Mouse (Mus musculus) c-Kit-positive CD71-positive TER-119-negative erythroid progenitor cells, embryonic 14.5 days (primary cell): ENCODE data around the gene D1Ertd622e.
"Not testable (repeated sequence)": the region's sequence is repeated elsewhere in the genome, so short reads cannot be mapped to it uniquely, and the experiment has no call there.

Experiments
- DNase-seq: peaks from one replicate; pipeline ENCODE4 v3.0.0-alpha.2; 2013; ENCODE audit warnings: low read depth

D1Ertd622e gene

DNA sequence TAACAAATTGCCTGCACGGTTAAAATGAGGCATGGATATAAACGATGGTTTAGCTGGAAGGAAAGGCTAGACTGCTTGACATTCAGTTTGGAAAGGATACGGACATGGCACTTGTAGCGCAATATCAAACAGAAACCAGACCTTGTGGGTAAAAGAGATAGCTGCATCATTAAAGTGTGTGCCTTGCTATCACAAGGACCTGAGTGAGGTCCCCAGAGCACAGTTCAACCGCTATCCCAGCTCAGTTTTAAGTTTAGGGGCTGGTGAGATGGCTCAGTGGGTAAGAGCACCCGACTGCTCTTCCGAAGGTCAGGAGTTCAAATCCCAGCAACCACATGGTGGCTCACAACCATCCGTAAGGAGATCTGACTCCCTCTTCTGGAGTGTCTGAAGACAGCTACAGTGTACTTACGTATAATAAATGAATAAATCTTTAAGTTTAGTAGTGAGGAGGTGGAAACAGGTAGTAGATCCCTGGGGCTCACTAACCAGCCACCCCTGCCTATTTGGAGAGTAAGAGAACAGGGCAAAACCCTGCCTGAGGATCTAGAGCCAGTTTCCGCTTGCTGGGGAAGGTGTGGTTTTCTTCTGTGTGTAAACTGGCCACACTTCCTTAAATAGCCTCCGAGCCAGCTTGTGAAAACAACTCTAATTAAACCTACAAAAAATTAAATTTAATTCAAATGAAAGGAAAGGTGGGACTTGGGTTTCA, 29.2 kb downstream of the D1Ertd622e start:
- DNase-seq = peak; percentile 70

- DNase-seq = no peak
Measured at GRCm38 (mm10) chr1:97631843-97632470, 29.9 kb downstream of the D1Ertd622e start.

GRCm38 (mm10) chr1:97630146-97630545, 31.7 kb downstream of the D1Ertd622e start:
- DNase-seq = no peak

DNA sequence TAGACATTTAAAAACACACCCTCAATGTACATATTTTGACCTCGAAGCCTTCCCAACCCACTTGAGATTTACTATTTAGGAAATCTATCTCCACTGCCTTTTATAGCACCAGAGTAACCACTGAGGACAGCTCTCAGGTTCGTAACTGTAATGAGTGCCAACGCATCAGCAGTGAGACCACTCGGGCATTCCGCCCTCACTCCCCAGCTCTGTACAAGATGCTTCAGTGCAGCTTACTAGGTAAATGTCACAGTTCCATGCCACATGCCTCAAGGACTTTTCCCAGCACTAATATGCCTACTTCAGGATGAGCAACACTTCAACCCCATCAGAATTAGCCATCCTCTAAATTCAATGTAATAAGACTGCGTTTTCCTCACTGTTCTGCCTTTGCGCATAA, 33.0 kb downstream of the D1Ertd622e start:
- DNase-seq = no peak

DNA sequence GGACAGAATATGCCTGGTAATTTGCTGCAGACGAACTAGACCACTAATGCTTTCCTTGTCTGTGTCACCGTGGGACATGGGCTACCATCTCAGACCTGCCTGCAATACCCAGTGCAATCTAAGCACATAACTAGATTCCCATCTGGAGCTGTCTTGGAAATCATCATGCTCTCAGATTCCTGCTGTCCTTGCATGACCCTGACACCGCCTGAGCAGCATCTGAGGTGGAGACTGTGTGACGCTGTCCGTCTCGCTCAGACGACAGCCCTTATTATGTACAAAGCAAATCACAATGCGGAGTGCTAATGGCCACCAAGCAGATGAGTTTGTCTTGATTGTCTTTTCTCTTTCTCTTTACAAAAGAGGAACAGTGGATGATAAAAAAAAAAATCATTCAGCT, 33.9 kb downstream of the D1Ertd622e start:
- no peak for DNase-seq

DNA sequence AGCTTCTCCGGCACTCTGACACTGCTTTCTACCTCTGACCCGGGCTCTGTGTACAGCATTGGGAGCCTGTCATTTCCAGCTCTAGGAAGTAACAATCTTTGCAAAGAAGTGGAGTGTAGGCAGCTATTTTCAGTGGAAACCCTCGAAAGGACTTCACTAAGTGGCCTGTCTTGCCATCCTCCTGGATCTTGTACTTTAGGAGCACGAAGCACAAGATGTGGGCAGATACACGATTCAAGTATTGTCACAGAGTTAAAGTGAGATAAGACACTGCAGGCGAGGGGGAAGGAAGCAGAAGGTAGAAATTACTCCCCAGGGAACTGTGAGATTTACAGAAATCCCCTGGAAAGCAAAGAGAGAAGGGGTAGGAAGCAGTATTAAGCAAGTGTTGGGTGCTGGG, 36.4 kb downstream of the D1Ertd622e start:
- no peak for DNase-seq

DNA sequence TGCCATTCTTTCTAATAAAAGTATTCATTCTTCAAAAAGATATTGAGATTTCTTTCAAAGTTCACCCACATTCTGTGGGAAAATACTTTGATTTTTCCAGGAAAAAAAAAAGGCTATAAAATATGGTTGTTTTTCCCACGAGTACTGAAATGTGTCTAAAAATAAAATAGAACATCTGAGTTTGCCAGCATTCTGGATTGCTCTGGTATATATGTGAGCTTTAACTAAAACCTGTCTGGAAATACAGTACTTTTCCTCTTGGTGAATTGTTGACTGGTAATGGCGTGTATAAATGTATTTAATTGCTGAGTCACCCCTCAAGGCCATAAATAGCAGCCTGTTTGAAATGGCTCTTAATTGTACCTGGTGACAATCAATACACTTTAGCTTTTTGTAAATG, 37.5 kb downstream of the D1Ertd622e start:
- no peak for DNase-seq

DNA sequence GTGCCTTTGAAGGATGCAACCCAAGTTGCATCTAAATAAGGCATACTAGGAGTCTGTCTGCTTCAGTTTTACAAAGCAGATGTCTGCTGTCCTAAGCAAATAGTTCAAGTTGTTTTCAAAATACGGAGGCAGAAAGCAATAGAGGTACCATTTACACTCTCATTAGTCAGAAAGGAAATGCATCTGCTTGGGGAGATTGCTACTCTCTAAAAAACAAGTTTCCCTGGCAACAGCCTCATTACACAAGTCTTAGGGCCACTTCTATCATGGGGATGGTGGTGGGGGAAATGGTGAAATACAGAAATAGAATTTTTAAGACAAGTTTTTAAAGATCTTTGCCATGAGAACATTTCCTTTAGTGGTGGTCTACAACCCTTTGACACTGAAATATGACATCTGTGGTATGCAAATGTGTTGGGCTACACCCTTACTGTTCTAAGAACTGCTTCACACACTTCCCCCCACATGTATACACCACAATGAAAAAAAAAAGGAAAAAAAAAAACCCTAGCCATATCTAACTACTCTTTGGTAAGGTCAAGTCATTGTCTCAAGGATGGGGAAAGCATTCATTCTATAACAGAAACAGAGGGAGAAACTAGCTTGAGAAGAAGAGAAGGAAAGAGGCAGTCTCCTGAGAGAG, 38.5 kb downstream of the D1Ertd622e start:
- DNase-seq = no peak

DNA sequence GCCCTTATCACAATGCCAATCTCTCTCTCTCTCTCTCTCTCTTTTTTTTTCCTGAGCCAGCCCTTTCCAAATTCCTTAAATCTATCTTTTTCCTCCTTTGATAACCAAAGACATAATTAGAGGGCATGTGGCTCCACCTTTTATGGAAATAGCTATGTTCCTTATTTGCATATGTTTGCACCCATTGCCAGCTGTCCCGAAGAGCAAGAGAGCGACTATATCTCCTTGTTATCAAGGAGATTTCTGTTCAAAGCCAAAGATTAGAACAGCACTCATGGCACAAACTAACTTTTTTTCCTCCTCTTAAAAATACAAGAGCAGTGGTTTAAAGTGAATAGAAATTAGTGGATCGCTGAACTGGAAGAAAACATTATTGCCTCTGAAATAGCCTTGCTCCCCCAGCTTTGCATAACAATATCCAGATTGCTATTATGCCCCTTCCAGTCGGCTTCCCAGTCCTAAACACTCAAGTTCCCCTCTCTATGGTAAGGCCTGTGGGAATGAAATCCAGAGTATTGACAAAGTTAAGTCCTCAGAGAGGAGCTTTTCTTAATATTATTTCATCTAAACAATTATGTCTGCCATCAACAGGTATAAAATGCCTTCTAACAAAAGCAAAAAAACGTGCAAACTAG, 39.2 kb downstream of the D1Ertd622e start:
- no peak for DNase-seq

- no peak for DNase-seq
Measured at GRCm38 (mm10) chr1:97619621-97620320, 42.1 kb downstream of the D1Ertd622e start.

GRCm38 (mm10) chr1:97615525-97615924, 46.3 kb downstream of the D1Ertd622e start:
- no peak for DNase-seq

GRCm38 (mm10) chr1:97614531-97615462, 47.1 kb downstream of the D1Ertd622e start:
- DNase-seq = no peak

- DNase-seq = no peak
Measured at GRCm38 (mm10) chr1:97611747-97612146, 50.1 kb downstream of the D1Ertd622e start.

- DNase-seq = no peak
Measured at GRCm38 (mm10) chr1:97603361-97603760, 58.5 kb downstream of the D1Ertd622e start.

- no peak for DNase-seq
Measured at GRCm38 (mm10) chr1:97600371-97600770, 61.5 kb downstream of the D1Ertd622e start.

DNA sequence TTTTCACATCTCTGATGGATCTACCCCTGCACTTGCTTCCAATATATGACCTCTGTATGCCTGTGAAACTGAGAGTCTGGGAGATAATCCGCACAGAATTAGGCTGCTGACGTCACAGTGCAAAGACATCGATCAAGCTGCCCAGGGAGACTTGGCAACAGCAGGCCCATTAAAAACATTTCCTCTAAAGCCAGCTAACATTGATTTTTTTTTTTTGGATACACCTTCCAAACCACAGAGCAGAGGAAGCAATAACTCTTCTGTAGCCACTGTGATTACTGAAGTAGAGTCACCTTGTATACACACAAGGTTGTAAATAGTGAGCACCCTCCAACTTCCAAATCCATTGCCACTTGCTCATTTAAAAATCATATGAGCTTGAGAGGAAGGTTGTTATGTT, 62.8 kb downstream of the D1Ertd622e start:
- no peak for DNase-seq

- no peak for DNase-seq
Measured at GRCm38 (mm10) chr1:97588561-97588960, 73.3 kb downstream of the D1Ertd622e start.

GRCm38 (mm10) chr1:97585106-97585505, 76.8 kb downstream of the D1Ertd622e start:
- DNase-seq = no peak

GRCm38 (mm10) chr1:97584171-97584570, 77.7 kb downstream of the D1Ertd622e start:
- DNase-seq = no peak

DNA sequence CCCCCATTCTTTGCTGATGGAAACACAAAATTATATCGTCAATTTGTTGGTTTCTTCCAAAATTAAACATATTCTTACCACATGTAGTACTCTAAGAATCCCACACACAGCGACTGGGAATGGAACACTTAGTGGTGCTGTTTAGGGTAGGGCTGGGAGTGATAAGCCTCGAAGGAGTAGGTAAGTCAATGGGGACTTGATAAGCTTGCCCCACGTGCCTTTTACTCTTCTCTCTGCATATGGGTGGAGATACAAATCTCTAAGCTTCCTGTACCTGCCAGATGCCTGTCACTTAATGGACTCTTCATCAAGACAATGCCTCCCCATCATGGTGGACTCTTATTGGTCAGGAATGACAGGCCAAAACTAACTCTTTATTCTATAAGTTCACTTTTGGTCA, 78.8 kb downstream of the D1Ertd622e start:
- no peak for DNase-seq

DNA sequence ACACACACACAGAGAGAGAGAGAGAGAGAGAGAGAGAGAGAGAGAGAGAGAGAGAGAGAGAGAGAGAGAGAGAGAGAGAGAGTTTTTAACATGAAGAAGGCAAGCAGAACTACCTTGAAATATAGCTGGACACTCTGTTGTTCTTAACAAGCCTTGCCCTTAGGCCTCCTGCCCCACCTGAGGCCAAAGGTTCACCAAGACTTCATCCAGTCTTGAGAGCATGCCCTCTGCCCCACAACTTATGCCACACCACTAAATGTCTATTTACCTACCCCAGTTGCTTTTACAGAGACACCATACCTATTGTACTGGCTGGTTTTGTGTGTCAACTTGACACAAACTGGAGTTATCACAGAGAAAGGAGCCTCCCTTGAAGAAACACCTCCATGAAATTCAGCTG, 81.2 kb downstream of the D1Ertd622e start:
- DNase-seq = not testable (repeated sequence)
